Mouse (Mus musculus): ENCODE data around the gene Mfap1b.

DNA sequence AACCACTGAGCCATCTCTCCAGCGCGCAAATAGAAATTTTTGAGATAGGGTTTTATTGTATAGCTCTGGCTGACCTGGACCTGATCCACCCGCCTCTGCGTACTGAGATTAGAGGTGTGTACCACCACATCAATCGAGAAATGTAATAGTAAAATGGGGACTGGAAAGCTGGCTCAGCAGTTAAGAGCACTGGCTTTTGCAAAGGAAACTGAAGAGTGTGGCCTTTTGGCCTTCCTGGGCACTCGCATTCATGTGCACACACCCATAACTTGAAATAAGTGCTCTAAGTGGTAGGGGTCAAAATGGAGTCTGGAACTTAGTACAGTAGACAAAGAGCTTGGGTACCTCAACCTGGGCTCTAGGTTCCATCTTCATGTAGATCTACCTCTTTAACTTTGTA lies 57.5 kb downstream of the Mfap1b start:
- TF ChIP-seq CTCF (IDR thresholded peaks at IDR 0.05; ENCODE audit: low read depth) (no peak), EP300 (IDR thresholded peaks at IDR 0.05; ENCODE audit: low read depth) (no peak)
